Mouse (Mus musculus) CH12.LX (cell line): ENCODE data around the gene Mllt10. TPM values are rescaled to one million over a fixed set of nuclear protein-coding genes. Genes with fewer than 3 reads are reported as not detected.
A peak's percentile ranks its signal among the peaks of the same experiment; 100 is the strongest.

Source experiments
- DNase-seq: peaks from one replicate; pipeline ENCODE4 v3.0.0-alpha.2; 2013; ENCODE audit errors: extremely low read depth
- H3K27ac ChIP-seq: 2 replicates; pipeline ENCODE4 v1.5.1; 2012; ENCODE audit warnings: low read depth, mild to moderate bottlenecking, control low read depth, moderate library complexity; ENCODE audit not compliant: insufficient read depth
- H3K27me3 ChIP-seq: replicated peaks from 2 replicates; pipeline ENCODE3; 2012; ENCODE audit warnings: inconsistent platforms
- H3K36me3 ChIP-seq, 2 experiments: replicated peaks in 1 of 2; 2 replicates each; pipeline versions ENCODE3 to v1.6.1; 2012; ENCODE audit warnings: inconsistent platforms in 1 of 2, low read length in 1 of 2, mild to moderate bottlenecking in 1 of 2, mixed read lengths in 1 of 2, moderate library complexity in 1 of 2; ENCODE audit not compliant: control insufficient read depth in 1 of 2, insufficient read depth in 1 of 2
- H3K4me1 ChIP-seq, 2 experiments: 2 replicates each; pipeline ENCODE4 v1.6.1; 2012; ENCODE audit warnings: inconsistent platforms in 1 of 2, moderate library complexity in 1 of 2; ENCODE audit not compliant: insufficient read depth in 2 of 2, control insufficient read depth in 1 of 2
- H3K4me2 ChIP-seq: 2 replicates; pipeline ENCODE4 v1.6.1; 2012; ENCODE audit warnings: low read depth, mild to moderate bottlenecking, control low read depth; ENCODE audit not compliant: poor library complexity, insufficient read depth, severe bottlenecking
- H3K4me3 ChIP-seq, 3 experiments: fragments of 150-350 bp in 1 of 3; sonication (generic) in 1 of 3; replicated peaks in 1 of 3; 2 replicates each; pipeline versions ENCODE3 to v1.5.1; 2011 to 2012; ENCODE audit warnings: low read depth in 2 of 3, low read length in 2 of 3, mild to moderate bottlenecking in 2 of 3, moderate library complexity in 2 of 3, control low read depth in 1 of 3, improper control_type of control experiment in 1 of 3, inconsistent platforms in 1 of 3, mixed read lengths in 1 of 3; ENCODE audit not compliant: poor library complexity in 1 of 3
- H3K79me2 ChIP-seq: replicated peaks from 2 replicates; pipeline ENCODE4 v1.6.1; 2012; ENCODE audit warnings: mild to moderate bottlenecking, moderate library complexity; ENCODE audit not compliant: control insufficient read depth, poor library complexity, insufficient read depth, severe bottlenecking; ENCODE audit errors: extremely low read depth
- H3K9ac ChIP-seq: 2 replicates; pipeline ENCODE4 v1.6.1; 2012; ENCODE audit warnings: low read depth, mild to moderate bottlenecking, control low read depth, moderate library complexity; ENCODE audit not compliant: insufficient read depth
- H3K9me3 ChIP-seq: replicated peaks from 2 replicates; pipeline ENCODE3; 2012; ENCODE audit warnings: low read length, inconsistent platforms, mixed read lengths
- BHLHE40 ChIP-seq: IDR thresholded peaks from 2 replicates; pipeline ENCODE4 v1.6.1; 2011; ENCODE audit warnings: mild to moderate bottlenecking, low read depth, low read length, improper control_type of control experiment
- CHD1 ChIP-seq: IDR thresholded peaks from 2 replicates; pipeline ENCODE4 v1.6.1; 2012; ENCODE audit warnings: low read depth, low read length, improper control_type of control experiment, inconsistent platforms
- CHD2 ChIP-seq: IDR thresholded peaks from 2 replicates; pipeline ENCODE4 v1.6.1; 2011; ENCODE audit warnings: low read length, improper control_type of control experiment
- CTCF ChIP-seq, 2 experiments: IDR thresholded peaks in 1 of 2; conservative IDR thresholded peaks in 1 of 2; 2 replicates each; pipeline ENCODE4 v1.5.1; 2011 to 2012; ENCODE audit warnings: low read depth in 2 of 2, low read length in 2 of 2, improper control_type of control experiment in 1 of 2, inconsistent platforms in 1 of 2, mild to moderate bottlenecking in 1 of 2, moderate library complexity in 1 of 2
- E2F4 ChIP-seq: IDR thresholded peaks from 2 replicates; pipeline ENCODE4 v1.6.1; 2011; ENCODE audit warnings: low read depth, low read length, improper control_type of control experiment; ENCODE audit not compliant: insufficient replicate concordance
- ELF1 ChIP-seq: IDR thresholded peaks from 2 replicates; pipeline ENCODE4 v1.6.1; 2014; ENCODE audit warnings: low read depth, mild to moderate bottlenecking, inconsistent platforms, low read length, improper control_type of control experiment
- EP300 ChIP-seq: IDR thresholded peaks from 2 replicates; pipeline ENCODE4 v1.6.1; 2011; ENCODE audit warnings: low read length, improper control_type of control experiment
- ETS1 ChIP-seq: conservative IDR thresholded peaks from 2 replicates; pipeline ENCODE4 v1.6.1; 2012; ENCODE audit warnings: low read depth, mild to moderate bottlenecking, inconsistent platforms, low read length, improper control_type of control experiment, moderate library complexity
- GABPA ChIP-seq: IDR thresholded peaks from 2 replicates; pipeline ENCODE4 v1.6.1; 2012; ENCODE audit warnings: low read depth, low read length, improper control_type of control experiment, inconsistent platforms; ENCODE audit not compliant: insufficient replicate concordance
- HCFC1 ChIP-seq: IDR thresholded peaks from 2 replicates; pipeline ENCODE4 v1.6.1; 2012; ENCODE audit warnings: low read depth, mild to moderate bottlenecking, inconsistent platforms, low read length, improper control_type of control experiment
- JUN ChIP-seq: IDR thresholded peaks from 2 replicates; pipeline ENCODE4 v1.6.1; 2011; ENCODE audit warnings: low read depth, mild to moderate bottlenecking, low read length, improper control_type of control experiment, moderate library complexity; ENCODE audit not compliant: insufficient read depth
- JUND ChIP-seq: conservative IDR thresholded peaks from 2 replicates; pipeline ENCODE4 v1.6.1; 2011; ENCODE audit warnings: low read depth, low read length, improper control_type of control experiment
- KAT2A ChIP-seq: IDR thresholded peaks from 2 replicates; pipeline ENCODE4 v1.6.1; 2012; ENCODE audit warnings: low read length, improper control_type of control experiment, inconsistent platforms; ENCODE audit not compliant: insufficient replicate concordance
- MAFK ChIP-seq: IDR thresholded peaks from 2 replicates; pipeline ENCODE4 v1.6.1; 2011; ENCODE audit warnings: low read length, improper control_type of control experiment; ENCODE audit not compliant: insufficient replicate concordance
- MAX ChIP-seq: IDR thresholded peaks from 2 replicates; pipeline ENCODE4 v1.6.1; 2011; ENCODE audit warnings: low read length, improper control_type of control experiment
- MAZ ChIP-seq: IDR thresholded peaks from 2 replicates; pipeline ENCODE4 v1.6.1; 2012; ENCODE audit warnings: low read depth, mild to moderate bottlenecking, inconsistent platforms, low read length, improper control_type of control experiment, moderate library complexity
- MEF2A ChIP-seq: IDR thresholded peaks from 2 replicates; pipeline ENCODE4 v1.6.1; 2014; ENCODE audit warnings: low read depth, mild to moderate bottlenecking, inconsistent platforms, low read length, improper control_type of control experiment, borderline replicate concordance
- MXI1 ChIP-seq: IDR thresholded peaks from 2 replicates; pipeline ENCODE4 v1.6.1; 2011; ENCODE audit warnings: mild to moderate bottlenecking, low read depth, low read length, improper control_type of control experiment
- NELFE ChIP-seq: IDR thresholded peaks from 2 replicates; pipeline ENCODE4 v1.6.1; 2011; ENCODE audit warnings: low read depth, low read length, improper control_type of control experiment
- NRF1 ChIP-seq: IDR thresholded peaks from 2 replicates; pipeline ENCODE4 v1.6.1; 2014; ENCODE audit warnings: low read depth, mild to moderate bottlenecking, inconsistent platforms, low read length, improper control_type of control experiment, moderate library complexity
- PAX5 ChIP-seq: IDR thresholded peaks from 2 replicates; pipeline ENCODE4 v1.6.1; 2012; ENCODE audit warnings: low read length, inconsistent platforms, mixed read lengths
- POLR2A ChIP-seq: IDR thresholded peaks from 2 replicates; pipeline ENCODE4 v1.6.1; 2011; ENCODE audit warnings: low read depth, mild to moderate bottlenecking, improper control_type of control experiment, low read length
- POLR2AphosphoS2 ChIP-seq: IDR thresholded peaks from 2 replicates; pipeline ENCODE4 v1.6.1; 2011; ENCODE audit warnings: low read depth, low read length, improper control_type of control experiment
- RAD21 ChIP-seq: IDR thresholded peaks from 2 replicates; pipeline ENCODE4 v1.6.1; 2011; ENCODE audit warnings: low read depth, mild to moderate bottlenecking, low read length, improper control_type of control experiment, moderate library complexity
- RCOR1 ChIP-seq: conservative IDR thresholded peaks from 2 replicates; pipeline ENCODE4 v1.6.1; 2012; ENCODE audit warnings: low read depth, mild to moderate bottlenecking, inconsistent platforms, low read length, improper control_type of control experiment
- SIN3A ChIP-seq: IDR thresholded peaks from 2 replicates; pipeline ENCODE4 v1.6.1; 2012; ENCODE audit warnings: low read length, improper control_type of control experiment, inconsistent platforms
- SMC3 ChIP-seq: IDR thresholded peaks from 2 replicates; pipeline ENCODE4 v1.6.1; 2011; ENCODE audit warnings: low read depth, low read length, improper control_type of control experiment
- TBP ChIP-seq: conservative IDR thresholded peaks from 2 replicates; pipeline ENCODE4 v1.6.1; 2011; ENCODE audit warnings: low read depth, low read length, improper control_type of control experiment
- TCF12 ChIP-seq: IDR thresholded peaks from 2 replicates; pipeline ENCODE4 v1.6.1; 2014; ENCODE audit warnings: low read depth, mild to moderate bottlenecking, inconsistent platforms, low read length, improper control_type of control experiment
- UBTF ChIP-seq: IDR thresholded peaks from 2 replicates; pipeline ENCODE4 v1.6.1; 2012; ENCODE audit warnings: low read depth, mild to moderate bottlenecking, inconsistent platforms, low read length, improper control_type of control experiment, moderate library complexity
- ZC3H11A ChIP-seq: IDR thresholded peaks from 2 replicates; pipeline ENCODE4 v1.6.1; 2012; ENCODE audit warnings: low read depth, mild to moderate bottlenecking, inconsistent platforms, low read length, improper control_type of control experiment
- ZKSCAN1 ChIP-seq: IDR thresholded peaks from 2 replicates; pipeline ENCODE4 v1.6.1; 2012; ENCODE audit warnings: low read depth, inconsistent platforms, low read length, improper control_type of control experiment, borderline replicate concordance
- ZMIZ1 ChIP-seq: IDR thresholded peaks from 2 replicates; pipeline ENCODE4 v1.6.1; 2012; ENCODE audit warnings: low read depth, mild to moderate bottlenecking, inconsistent platforms, low read length, improper control_type of control experiment
- ZNF384 ChIP-seq: IDR thresholded peaks from 2 replicates; pipeline ENCODE4 v1.6.1; 2012; ENCODE audit warnings: low read depth, low read length, improper control_type of control experiment, inconsistent platforms
- dilution Hi-C: fragments of 300-500 bp; cut with MboI; formaldehyde crosslinking; loops from 2 replicates; pipeline ENCODE4 v1.14.3; 2020; ENCODE audit warnings: low sequenced_read_pairs; ENCODE audit not compliant: extremely low pct_unique_long_range_greater_than_20kb, extremely low pct_ligation_motif_present
- in situ Hi-C: fragments of 300-500 bp; cut with MboI; formaldehyde crosslinking; loops from 3 replicates; pipeline ENCODE4 v1.14.3; 2019; ENCODE audit warnings: low sequenced_read_pairs, low pct_ligation_motif_present, low pct_unique_long_range_greater_than_20kb, mixed read lengths
- polyA plus RNA-seq: library from polyadenylated mRNA; unstranded; fragments of >175 nt; gene quantifications from 2 replicates; pipeline ENCODE4 v1.2.1, GENCODE M21; 2012; ENCODE audit warnings: low read depth; ENCODE audit not compliant: insufficient read length
- total RNA-seq, 2 experiments: library from RNA; depleted of rRNA; stranded (reverse); fragments of 300-350 nt in 1 of 2; fragments of >200 nt in 1 of 2; gene quantifications; 2 replicates each; pipeline ENCODE4 v1.2.3; 2012 to 2014

The Mllt10 gene
- 23.4 and 27.2 TPM in 2 replicates for total RNA-seq (2012; rRNA removed)
- total RNA-seq (2014; rRNA removed): 22.0 and 23.0 TPM in 2 replicates
- 36.6 and 39.2 TPM in 2 replicates for polyA plus RNA-seq

DNA sequence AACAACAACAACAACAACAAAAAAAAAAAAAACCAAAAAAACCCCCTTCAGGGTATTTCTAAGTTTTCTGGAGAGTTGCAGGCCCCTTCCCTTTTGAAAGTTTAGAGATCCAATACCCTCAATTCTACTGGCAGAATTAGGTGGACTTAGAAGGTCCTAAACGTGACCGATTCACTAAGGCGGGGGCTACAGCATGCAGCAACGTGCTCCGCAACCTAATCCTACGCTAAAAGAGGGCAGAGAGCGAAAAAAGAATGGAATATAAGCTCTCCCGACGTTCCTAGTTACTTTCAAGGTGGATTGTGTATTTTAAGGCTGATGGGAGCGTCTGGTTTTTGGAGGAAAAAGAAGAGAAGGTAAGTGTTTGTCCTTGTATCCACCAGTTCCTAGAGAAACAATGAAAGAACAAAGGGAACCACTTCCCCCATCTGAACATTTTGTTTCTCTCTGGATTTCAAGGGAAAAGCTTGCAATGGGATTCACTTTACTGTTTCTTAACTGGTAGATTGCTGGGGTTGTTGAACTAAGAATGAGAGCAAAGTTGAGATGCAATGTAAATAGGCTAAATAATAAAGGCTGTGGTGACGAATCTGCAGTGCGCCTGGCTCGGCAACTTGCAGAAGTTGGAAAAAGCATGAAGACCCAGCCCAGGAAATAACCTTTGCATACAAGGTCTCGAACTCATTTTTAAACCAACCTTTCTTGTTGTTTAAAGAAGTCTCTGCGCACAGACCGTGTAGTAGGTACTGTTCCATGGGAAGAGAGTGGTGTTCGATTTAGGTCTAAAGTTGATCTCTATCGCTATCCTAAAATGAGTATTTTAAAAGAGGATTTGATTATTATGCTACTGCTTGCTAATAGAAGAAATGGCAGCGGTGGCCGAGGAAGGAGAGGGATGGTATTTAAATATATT lies at the start of gene Mllt10:
Gene Mllt10, plus strand, starts transcription at position 222 of the 913 bp plus-strand sequence.
- Histone ChIP-seq H3K27ac (peak within 1 kb of the TSS; percentile 85), H3K4me2 (peak within 1 kb of the TSS; percentile 72), H3K9ac (peak within 1 kb of the TSS; percentile 70), H3K36me3 (no peaks in the 10 kb centered on the region), H3K4me3 (peak within 1 kb of the TSS; percentile 61 to 73 (median 70)), H3K27me3 (no peaks in the 10 kb centered on the region)
- dilution Hi-C loops: no loop called here
- TF ChIP-seq RCOR1 (no peak), ZMIZ1 (peak; percentile 58), JUN (no peak), MAX (0 out of 2 replicates have a peak, but pooled peaks have one; percentile 7), UBTF (no peak), CHD1 (no peak; the same call in 1 of the 2 replicates), SIN3A (no peak), ZNF384 (no peak), TCF12 (no peak), TBP (peak; percentile 95), ZKSCAN1 (no peak), POLR2AphosphoS2 (peak; percentile 17; the same call in 1 of the 2 replicates), EP300 (0 out of 2 replicates have a peak, but pooled peaks have one; percentile 22), MAZ (no peak), POLR2A (peak; percentile 72), NRF1 (no peak), MEF2A (peak; percentile 40; the same call in 1 of the 2 replicates), KAT2A (no peak), ELF1 (0 out of 2 replicates have a peak, but pooled peaks have one; percentile 36), GABPA (no peak), E2F4 (peak; percentile 5; the same call in 1 of the 2 replicates), PAX5 (no peak), ETS1 (peak; percentile 20; the same call in 1 of the 2 replicates), MXI1 (no peak), CTCF (conservative IDR thresholded peaks at IDR 0.05 in 1 of 2, IDR thresholded peaks at IDR 0.05 in 1 of 2; ENCODE audit: low read depth in 2 of 2, low read length in 2 of 2) (no peak), BHLHE40 (no peak), ZC3H11A (peak; percentile 46), JUND (no peak; the same call in 1 of the 2 replicates), RAD21 (no peak), MAFK (no peak), CHD2 (no peak), NELFE (peak; percentile 82), HCFC1 (peak; percentile 55; the same call in 1 of the 2 replicates), SMC3 (no peak)
- TF ChIP-seq, all 38 proteins: peak for 13
- peak; percentile 54 for DNase-seq
- peaks cover 2 to 22% of the 10 kb centered on the region in 2 experiments; a peak in 2 of 4 replicates for H3K4me1 ChIP-seq
- no peaks in the 10 kb centered on the region for H3K9me3 ChIP-seq
- in situ Hi-C loops: no loop called here
- H3K79me2 ChIP-seq: peaks cover 8% of the 10 kb centered on the region
